Mouse (Mus musculus) neural tube, embryonic 12.5 days (tissue): ENCODE measurements around the gene Ptprg. TPM values are rescaled to one million over a fixed set of nuclear protein-coding genes. Genes with fewer than 3 reads are reported as not detected.

Experiments used
- ATAC-seq: fragments of 200-750 bp; cut with Nextera tagmentation; 2 replicates; pipeline ENCODE4 v1.8.0; 2017; ENCODE audit warnings: low read depth, mild to moderate bottlenecking, moderate TSS enrichment, moderate library complexity; ENCODE audit not compliant: low FRiP score
- H3K27ac ChIP-seq: fragments of 300-500 bp; sonication (generic); 2 replicates; pipeline ENCODE4 v1.5.1; 2016
- H3K27me3 ChIP-seq: fragments of 300-500 bp; sonication (generic); replicated peaks from 2 replicates; pipeline ENCODE4 v1.6.1; 2016; ENCODE audit warnings: mild to moderate bottlenecking
- H3K36me3 ChIP-seq: fragments of 300-500 bp; sonication (generic); 2 replicates; pipeline ENCODE4 v1.6.1; 2016; ENCODE audit warnings: mild to moderate bottlenecking
- H3K4me1 ChIP-seq: fragments of 300-500 bp; sonication (generic); 2 replicates; pipeline ENCODE4 v1.6.1; 2016
- H3K4me2 ChIP-seq: fragments of 300-500 bp; sonication (generic); replicated peaks from 2 replicates; pipeline ENCODE4 v1.6.1; 2016; ENCODE audit warnings: mild to moderate bottlenecking
- H3K4me3 ChIP-seq: fragments of 300-500 bp; sonication (generic); 2 replicates; pipeline ENCODE4 v1.5.1; 2016
- H3K9ac ChIP-seq: fragments of 300-500 bp; sonication (generic); 2 replicates; pipeline ENCODE4 v1.6.1; 2016; ENCODE audit warnings: mild to moderate bottlenecking
- H3K9me3 ChIP-seq: fragments of 300-500 bp; sonication (generic); 2 replicates; pipeline ENCODE4 v1.6.1; 2016; ENCODE audit warnings: mild to moderate bottlenecking
- WGBS: fragments of 180-500 bp; shearing (Covaris S2); methylation state at CpG from one replicate; pipeline ENCODE4 v1.1.7; 2016; 5-methylcytosine and 5-hydroxymethylcytosine counted together
- polyA plus RNA-seq: library from polyadenylated mRNA; unstranded; fragments of >200 nt; fragmentation: Nextera tagmentation; extraction: Ambion mirVana; gene quantifications from 2 replicates; pipeline ENCODE4 v1.2.1, GENCODE M21; 2016

Ptprg gene
- polyA plus RNA-seq, 1 experiment from 2014 or later, result 41.8 TPM

DNA sequence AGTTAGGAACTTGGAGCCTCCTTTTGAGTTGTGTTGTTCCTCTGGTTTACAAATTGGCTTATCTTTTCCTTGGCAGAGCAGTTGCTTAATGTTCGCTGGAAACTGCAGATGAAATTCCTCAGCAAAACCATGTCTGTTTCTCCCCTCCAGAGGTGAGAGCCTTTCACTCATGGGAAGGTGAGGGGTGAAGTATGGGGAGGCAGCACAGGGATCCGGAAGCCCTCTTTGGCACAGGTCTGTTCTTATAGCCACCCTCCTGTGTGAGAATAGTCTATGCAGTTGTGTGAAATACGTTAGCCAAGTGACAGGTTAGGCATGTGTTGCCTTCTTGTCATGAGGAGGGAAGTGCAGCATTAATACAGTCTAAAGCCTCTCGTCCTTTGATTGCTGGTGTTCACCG, 330.7 kb downstream of the Ptprg start:
- Histone ChIP-seq H3K4me2 (no peak overlapping the region), H3K27me3 (no peaks in the 10 kb centered on the region), H3K4me3 (no peak overlapping the region), H3K4me1 (peaks cover 22% of the 10 kb centered on the region), H3K27ac (no peak overlapping the region), H3K9ac (no peak overlapping the region), H3K36me3 (no peaks in the 10 kb centered on the region), H3K9me3 (no peaks in the 10 kb centered on the region)
- ATAC-seq, result no peak
- 65% methylated on average over 5 of the region's 5 CpGs for WGBS

DNA sequence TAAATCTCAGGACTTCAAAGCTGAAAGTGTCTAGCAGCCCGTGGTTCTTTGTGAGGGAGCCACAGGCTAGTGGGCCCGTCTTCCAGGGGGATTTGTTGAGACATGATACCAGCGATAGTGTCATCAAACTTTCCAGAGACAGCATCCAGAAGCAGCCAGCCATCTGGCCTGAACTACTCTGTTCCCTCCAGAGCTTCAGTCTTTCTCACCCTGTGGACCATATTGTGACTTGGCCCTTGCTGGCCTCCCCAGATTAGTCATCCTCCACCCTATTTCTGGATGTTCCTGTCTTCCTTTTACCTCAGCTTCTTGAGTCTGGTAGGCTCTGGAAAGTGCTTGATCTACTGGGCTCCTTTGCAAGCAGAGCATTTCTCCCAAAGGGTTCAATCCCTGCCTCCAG, 333.1 kb downstream of the Ptprg start:
- H3K27me3 ChIP-seq, result no peaks in the 10 kb centered on the region
- no peaks in the 10 kb centered on the region for H3K9me3 ChIP-seq
- WGBS, result 69% methylated on average over 3 of the region's 3 CpGs

DNA sequence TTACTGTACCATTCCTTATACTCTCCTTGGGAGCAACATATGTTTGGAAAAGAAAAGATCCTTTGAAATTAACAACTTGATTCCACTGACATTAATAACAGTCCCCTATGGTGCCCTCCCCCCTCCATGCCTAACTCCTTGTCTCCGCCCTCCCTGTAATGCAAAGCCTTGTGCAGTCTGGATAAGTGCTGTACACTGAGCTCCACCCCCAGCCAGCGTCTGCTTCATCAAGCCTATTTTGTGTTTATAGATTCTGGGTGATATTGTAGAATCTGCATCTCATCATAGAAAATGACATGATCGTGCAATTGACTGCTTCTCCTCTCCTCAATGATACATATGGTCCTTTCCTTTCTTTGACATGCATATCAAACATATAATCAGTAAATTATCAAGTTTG, 337.6 kb downstream of the Ptprg start:
- H3K27ac ChIP-seq, result no peak overlapping the region
- no peak for ATAC-seq
- no peaks in the 10 kb centered on the region for H3K9me3 ChIP-seq
- H3K36me3 ChIP-seq, result no peaks in the 10 kb centered on the region
- H3K9ac ChIP-seq, result no peak overlapping the region
- H3K4me3 ChIP-seq, result no peak overlapping the region
- H3K27me3 ChIP-seq, result no peaks in the 10 kb centered on the region
- 79% methylated on average over 3 of the region's 3 CpGs for WGBS
- H3K4me1 ChIP-seq, result no peaks in the 10 kb centered on the region
- no peak overlapping the region for H3K4me2 ChIP-seq

More for the DNA sequence above, 333.1 kb downstream of the Ptprg start:
- H3K4me1 ChIP-seq, result peaks cover 14% of the 10 kb centered on the region
- H3K4me2 ChIP-seq, result no peak overlapping the region
- no peak overlapping the region for H3K9ac ChIP-seq
- H3K36me3 ChIP-seq, result no peaks in the 10 kb centered on the region
- no peak for ATAC-seq
- no peak overlapping the region for H3K27ac ChIP-seq
- no peak overlapping the region for H3K4me3 ChIP-seq

- no peak overlapping the region for H3K9ac ChIP-seq
- no peak overlapping the region for H3K4me3 ChIP-seq
- no peaks in the 10 kb centered on the region for H3K27me3 ChIP-seq
- WGBS, result 43% methylated on average over 9 of the region's 9 CpGs
- no peak for ATAC-seq
- H3K4me1 ChIP-seq, result no peaks in the 10 kb centered on the region
- H3K36me3 ChIP-seq, result no peaks in the 10 kb centered on the region
- no peaks in the 10 kb centered on the region for H3K9me3 ChIP-seq
- H3K4me2 ChIP-seq, result no peak overlapping the region
- H3K27ac ChIP-seq, result no peak overlapping the region
Measured at GRCm38 (mm10) chr14:11892621-11893020, 339.3 kb downstream of the Ptprg start.

- 79% methylated on average over 13 of the region's 13 CpGs for WGBS
- no peak overlapping the region for H3K4me2 ChIP-seq
- H3K4me3 ChIP-seq, result no peak overlapping the region
- no peaks in the 10 kb centered on the region for H3K27me3 ChIP-seq
- H3K4me1 ChIP-seq, result no peaks in the 10 kb centered on the region
- H3K27ac ChIP-seq, result no peak overlapping the region
- H3K9ac ChIP-seq, result no peak overlapping the region
- ATAC-seq, result no peak
- H3K36me3 ChIP-seq, result no peaks in the 10 kb centered on the region
- no peaks in the 10 kb centered on the region for H3K9me3 ChIP-seq
Measured at GRCm38 (mm10) chr14:11895486-11895885, 342.2 kb downstream of the Ptprg start.

GRCm38 (mm10) chr14:11902794-11903193, 349.5 kb downstream of the Ptprg start:
- 64% methylated on average over 2 of the region's 2 CpGs for WGBS

GRCm38 (mm10) chr14:11906130-11906675, 352.9 kb downstream of the Ptprg start:
- WGBS, result 70% methylated on average over 5 of the region's 5 CpGs
- H3K36me3 ChIP-seq, result no peaks in the 10 kb centered on the region
- no peaks in the 10 kb centered on the region for H3K9me3 ChIP-seq
- H3K4me2 ChIP-seq, result no peak overlapping the region
- no peak overlapping the region for H3K9ac ChIP-seq
- H3K4me1 ChIP-seq, result no peaks in the 10 kb centered on the region
- ATAC-seq, result no peak
- H3K4me3 ChIP-seq, result no peak overlapping the region
- no peaks in the 10 kb centered on the region for H3K27me3 ChIP-seq
- H3K27ac ChIP-seq, result no peak overlapping the region

More at GRCm38 (mm10) chr14:11902794-11903193, 349.5 kb downstream of the Ptprg start:
- no peak overlapping the region for H3K4me2 ChIP-seq
- no peaks in the 10 kb centered on the region for H3K4me1 ChIP-seq
- no peaks in the 10 kb centered on the region for H3K27me3 ChIP-seq
- no peak overlapping the region for H3K27ac ChIP-seq
- no peaks in the 10 kb centered on the region for H3K9me3 ChIP-seq
- no peak overlapping the region for H3K4me3 ChIP-seq
- no peak overlapping the region for H3K9ac ChIP-seq
- no peaks in the 10 kb centered on the region for H3K36me3 ChIP-seq
- no peak for ATAC-seq

- Histone ChIP-seq H3K4me3 (no peak overlapping the region), H3K4me2 (no peak overlapping the region), H3K9me3 (no peaks in the 10 kb centered on the region), H3K27me3 (no peaks in the 10 kb centered on the region), H3K9ac (no peak overlapping the region), H3K27ac (no peak overlapping the region), H3K4me1 (no peaks in the 10 kb centered on the region), H3K36me3 (no peaks in the 10 kb centered on the region)
- 76% methylated on average over 1 of the region's 1 CpGs for WGBS
- no peak for ATAC-seq
Measured at GRCm38 (mm10) chr14:11912253-11912652, 358.9 kb downstream of the Ptprg start.

GRCm38 (mm10) chr14:11917225-11917624, 363.9 kb downstream of the Ptprg start:
- H3K9ac ChIP-seq, result no peak overlapping the region
- H3K9me3 ChIP-seq, result no peaks in the 10 kb centered on the region
- no peaks in the 10 kb centered on the region for H3K4me1 ChIP-seq
- WGBS, result 80% methylated on average over 5 of the region's 5 CpGs
- no peak for ATAC-seq
- H3K27ac ChIP-seq, result no peak overlapping the region
- no peaks in the 10 kb centered on the region for H3K36me3 ChIP-seq
- H3K4me3 ChIP-seq, result no peak overlapping the region
- no peaks in the 10 kb centered on the region for H3K27me3 ChIP-seq
- H3K4me2 ChIP-seq, result no peak overlapping the region

- Histone ChIP-seq H3K9ac (no peak overlapping the region), H3K36me3 (no peaks in the 10 kb centered on the region), H3K9me3 (no peaks in the 10 kb centered on the region), H3K4me3 (no peak overlapping the region), H3K4me1 (no peaks in the 10 kb centered on the region), H3K27ac (no peak overlapping the region), H3K4me2 (no peak overlapping the region), H3K27me3 (no peaks in the 10 kb centered on the region)
- WGBS, result 87% methylated on average over 2 of the region's 2 CpGs
- ATAC-seq, result no peak
Measured at GRCm38 (mm10) chr14:11928545-11928944, 375.2 kb downstream of the Ptprg start.

- Histone ChIP-seq H3K4me1 (no peaks in the 10 kb centered on the region), H3K27ac (no peak overlapping the region), H3K4me2 (no peak overlapping the region), H3K9me3 (no peaks in the 10 kb centered on the region), H3K36me3 (no peaks in the 10 kb centered on the region), H3K9ac (no peak overlapping the region), H3K4me3 (no peak overlapping the region), H3K27me3 (no peaks in the 10 kb centered on the region)
- ATAC-seq, result no peak
- 52% methylated on average over 3 of the region's 3 CpGs for WGBS
Measured at GRCm38 (mm10) chr14:11932517-11932916, 379.2 kb downstream of the Ptprg start.

DNA sequence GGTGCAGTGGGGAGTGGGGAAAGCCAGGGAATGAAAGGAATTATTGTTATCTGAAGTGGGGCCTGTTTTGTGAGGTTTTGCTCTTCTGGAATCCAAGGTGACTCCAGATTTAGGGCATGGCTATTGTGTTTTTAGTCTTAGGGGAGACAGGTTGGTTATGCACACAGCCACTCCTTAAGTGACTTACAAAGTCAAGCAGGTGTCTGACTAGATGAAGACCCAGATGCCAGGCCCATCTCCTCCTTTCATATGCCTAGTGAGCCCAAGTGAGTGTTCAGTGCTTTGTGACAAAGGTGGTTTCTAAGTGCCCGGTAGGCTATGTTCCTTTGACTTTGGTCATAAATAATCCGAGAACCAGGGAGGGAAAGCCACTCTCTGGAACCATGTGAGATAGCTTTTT, 381.2 kb downstream of the Ptprg start:
- Histone ChIP-seq H3K9ac (no peak overlapping the region), H3K4me3 (no peak overlapping the region), H3K27me3 (no peaks in the 10 kb centered on the region), H3K36me3 (no peaks in the 10 kb centered on the region), H3K9me3 (no peaks in the 10 kb centered on the region), H3K27ac (no peak overlapping the region), H3K4me2 (no peak overlapping the region), H3K4me1 (no peaks in the 10 kb centered on the region)
- whole genome bisulfite sequencing, result 66% methylated on average over 2 of the region's 2 CpGs
- ATAC-seq, result no peak

GRCm38 (mm10) chr14:11935281-11935680, 381.9 kb downstream of the Ptprg start:
- Histone ChIP-seq H3K9me3 (no peaks in the 10 kb centered on the region), H3K4me1 (no peaks in the 10 kb centered on the region), H3K27me3 (no peaks in the 10 kb centered on the region), H3K4me2 (no peak overlapping the region), H3K4me3 (no peak overlapping the region), H3K27ac (no peak overlapping the region), H3K9ac (no peak overlapping the region), H3K36me3 (no peaks in the 10 kb centered on the region)
- ATAC-seq, result no peak
- 47% methylated on average over 1 of the region's 1 CpGs for WGBS
